18 mouse cellular contexts compared by ENCODE assay signal in the genomic region with DNA sequence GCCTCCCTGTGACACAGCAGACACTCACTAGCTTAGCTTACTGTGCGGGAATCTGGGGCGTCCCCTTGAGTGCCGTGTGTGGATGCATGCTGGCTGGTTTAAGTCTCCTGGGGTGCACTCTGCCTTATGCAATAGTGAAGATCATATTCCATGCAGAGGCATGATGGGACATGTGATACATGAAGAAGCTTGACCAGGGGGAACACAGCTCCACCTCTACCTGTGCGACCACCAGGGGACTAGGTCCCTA. TPM values are rescaled to one million over a fixed set of nuclear protein-coding genes. Genes with fewer than 3 reads are reported as not detected.
A peak's percentile ranks its signal among the peaks of the same experiment; 100 is the strongest.
DNase-seq lines count a peak whose midpoint lies in the region; ATAC-seq and TF ChIP-seq lines count a peak whose summit lies in the region.
"Had no signal": no experiment of that assay in that cellular context is flagged by ENCODE, and none has a peak within 500 bp of the region (broad histone marks: within the 10 kb centered on the region; RNA-seq: fewer than 3 reads in every experiment).

No protein-coding gene starts in this region.

- peak overlapping the region; percentile 35; the same call in 1 of the 2 replicates for H3K4me2 ChIP-seq in kidney, postnatal 0 days (ENCODE audit: low read length)
- H3K4me2 ChIP-seq: hindbrain, embryonic 15.5 days; liver, embryonic 15.5 days had no signal

- ATAC-seq in kidney, postnatal 0 days (replicated peaks; ENCODE audit: low FRiP score, low read depth), result no peak
- ATAC-seq: forebrain, embryonic 16.5 days had no signal

- no peak for DNase-seq in heart, adult 2 months
- DNase-seq in heart, postnatal 14 days, result no peak
- no peak for DNase-seq in kidney, postnatal 0 days (ENCODE audit: low spot score)
- no peak for DNase-seq in kidney, adult 9 months
- no peak for DNase-seq in spleen, adult 2 months (ENCODE audit: low read depth in 1 of 2, low spot score in 2 of 2)
- no peak for DNase-seq in spleen, postnatal 36 days (ENCODE audit: low spot score in 2 of 2)
- peak; percentile 43 for DNase-seq in retina, embryonic 14.5 days (ENCODE audit: low spot score)
- DNase-seq in layer of hippocampus, adult 18-20 months (ENCODE audit: low spot score in 2 of 2), result no peak
- DNase-seq: kidney, postnatal 25 days; lung, postnatal 14 days; right cerebral cortex, adult 18-20 months; thymus, postnatal 25 days had no signal

- no peak for TF ChIP-seq POLR2A in heart, adult 2 months (IDR thresholded peaks at IDR 0.05; ENCODE audit: insufficient read depth, low read depth, low read length)
- no peak for TF ChIP-seq POLR2A in spleen, adult 2 months (IDR thresholded peaks at IDR 0.05; ENCODE audit: low read depth, low read length)

- WGBS in heart, adult 2 months, result 58% methylated on average over 4 of the region's 4 CpGs
- WGBS in kidney, postnatal 0 days, result 54% methylated on average over 4 of the region's 4 CpGs
- 88% methylated on average over 4 of the region's 4 CpGs for WGBS in spleen, adult 2 months

- peaks cover 7% of the 10 kb centered on the region for H3K79me2 ChIP-seq in heart, adult 2 months (replicated peaks; ENCODE audit: control insufficient read depth, insufficient read depth, low read length)

- peak overlapping the region; percentile 32 for H3K9ac ChIP-seq in heart, adult 2 months (ENCODE audit: low read depth, low read length)
- no peak overlapping the region for H3K9ac ChIP-seq in kidney, postnatal 0 days (ENCODE audit: low read depth, low read length)
- H3K9ac ChIP-seq: heart, embryonic 12.5 days; hindbrain, embryonic 15.5 days; liver, embryonic 15.5 days; neural tube, embryonic 12.5 days had no signal

- no peaks in the 10 kb centered on the region for H3K27me3 ChIP-seq in heart, adult 2 months (ENCODE audit: control insufficient read depth, insufficient read depth, low read length)
- no peaks in the 10 kb centered on the region for H3K27me3 ChIP-seq in kidney, postnatal 0 days (ENCODE audit: insufficient read depth, low read length)
- no peaks in the 10 kb centered on the region for H3K27me3 ChIP-seq in spleen, adult 2 months (ENCODE audit: control insufficient read depth, insufficient read depth, low read length)
- H3K27me3 ChIP-seq: heart, embryonic 12.5 days; hindbrain, embryonic 15.5 days; liver, embryonic 15.5 days; neural tube, embryonic 12.5 days had no signal

- H3K4me3 ChIP-seq in heart, adult 2 months, result peak overlapping the region; percentile 29; the same call in 1 of the 2 replicates
- H3K4me3 ChIP-seq in kidney, postnatal 0 days (replicated peaks; ENCODE audit: low read depth, low read length), result no peak overlapping the region
- no peak overlapping the region for H3K4me3 ChIP-seq in spleen, adult 2 months (ENCODE audit: extremely low read depth, insufficient read depth, insufficient read length)
- H3K4me3 ChIP-seq: heart, embryonic 12.5 days; hindbrain, embryonic 15.5 days; liver, embryonic 15.5 days; midbrain, embryonic 10.5 days; neural tube, embryonic 12.5 days had no signal

- intact Hi-C loops in heart, adult 2 months (cut with DNase I), result no loop called here
- intact Hi-C loops in heart, postnatal 14 days (cut with DNase I), result no loop called here

- H3K4me1 ChIP-seq in heart, adult 2 months (ENCODE audit: control insufficient read depth, insufficient read depth, low read length), result peaks cover 29% of the 10 kb centered on the region
- H3K4me1 ChIP-seq in kidney, postnatal 0 days (replicated peaks; ENCODE audit: insufficient read depth, low read length), result peaks cover 7% of the 10 kb centered on the region; the same call in 1 of the 2 replicates
- peaks cover 32% of the 10 kb centered on the region; the same call in 1 of the 2 replicates for H3K4me1 ChIP-seq in spleen, adult 2 months (ENCODE audit: control insufficient read depth, insufficient read depth, insufficient read length)

- peak overlapping the region; percentile 29 for H3K27ac ChIP-seq in heart, adult 2 months
- H3K27ac ChIP-seq in kidney, postnatal 0 days, result no peak overlapping the region
- H3K27ac ChIP-seq in spleen, adult 2 months (ENCODE audit: insufficient read depth, low read length), result peak overlapping the region; percentile 86
- H3K27ac ChIP-seq: hindbrain, embryonic 15.5 days; liver, embryonic 15.5 days; neural tube, embryonic 12.5 days had no signal

- H3K9me3 ChIP-seq in kidney, postnatal 0 days (replicated peaks; ENCODE audit: low read length), result no peaks in the 10 kb centered on the region
- H3K9me3 ChIP-seq: heart, embryonic 12.5 days; hindbrain, embryonic 15.5 days; liver, embryonic 15.5 days; midbrain, embryonic 10.5 days; neural tube, embryonic 12.5 days had no signal

- no peak for TF ChIP-seq EP300 in heart, adult 2 months (IDR thresholded peaks at IDR 0.05; ENCODE audit: insufficient read depth, low read depth, low read length)

- TF ChIP-seq CTCF in heart, adult 2 months (IDR thresholded peaks at IDR 0.05), result no peak
- no peak for TF ChIP-seq CTCF in kidney, postnatal 0 days (IDR thresholded peaks at IDR 0.05; ENCODE audit: low read depth)
- TF ChIP-seq CTCF in spleen, adult 2 months (IDR thresholded peaks at IDR 0.05; ENCODE audit: extremely low read depth, insufficient read depth, insufficient read length, insufficient replicate concordance), result no peak

- peaks cover 3% of the 10 kb centered on the region; the same call in 1 of the 2 replicates for H3K36me3 ChIP-seq in heart, adult 2 months (ENCODE audit: control insufficient read depth, insufficient read depth, low read length)
- no peaks in the 10 kb centered on the region for H3K36me3 ChIP-seq in kidney, postnatal 0 days (ENCODE audit: insufficient read depth, low read length)
- H3K36me3 ChIP-seq in spleen, adult 2 months (ENCODE audit: control insufficient read depth, insufficient read depth, low read length), result no peaks in the 10 kb centered on the region
- H3K36me3 ChIP-seq: heart, embryonic 12.5 days; hindbrain, embryonic 15.5 days; liver, embryonic 15.5 days; midbrain, embryonic 10.5 days; neural tube, embryonic 12.5 days had no signal

RNA-seq across cellular contexts. Expression of gene Lnx2, which starts 24.2 kb away (rescaled TPM):
- 10 to 100 TPM in 1 of 2 experiments, 1 to 10 TPM in 1; 9.5 to 13.6 TPM for total RNA-seq in heart, adult 2 months (2021)
- polyA plus RNA-seq in heart, adult 2 months (2012; rRNA removed), result 13.2 and 14.5 TPM in 2 replicates
- 10 to 100 TPM; 15.7 to 16.5 TPM for total RNA-seq in heart, postnatal 14 days (2021)
- polyA plus RNA-seq in kidney, postnatal 0 days (2015; fragmentation: Nextera tagmentation; extraction: Ambion mirVana), result 11.8 and 12.4 TPM in 2 replicates
- polyA plus RNA-seq in spleen, adult 2 months (2012; rRNA removed), result 21.3 and 35.7 TPM in 2 replicates
- total RNA-seq in layer of hippocampus, adult 18-20 months (2021), result 1 to 10 TPM; 5.8 to 5.9 TPM

RNA-seq across cellular contexts. Expression of gene Polr1d, which starts 24.6 kb away (rescaled TPM):
- total RNA-seq in heart, adult 2 months (2021), result 10 to 100 TPM; 66.6 to 74.8 TPM
- polyA plus RNA-seq in heart, adult 2 months (2012; rRNA removed), result 24.2 and 35.7 TPM in 2 replicates
- 10 to 100 TPM; 69.4 to 70.4 TPM for total RNA-seq in heart, postnatal 14 days (2021)
- polyA plus RNA-seq in kidney, postnatal 0 days (2015; fragmentation: Nextera tagmentation; extraction: Ambion mirVana), result 161 TPM in 2 replicates
- 24.2 and 30.5 TPM in 2 replicates for polyA plus RNA-seq in spleen, adult 2 months (2012; rRNA removed)
- total RNA-seq in layer of hippocampus, adult 18-20 months (2021), result 10 to 100 TPM; 64.6 to 69.8 TPM
